ENCODE assay signal across 9 mouse cellular contexts in genomic region chr17:15077536-15077935, GRCm38 (mm10). TPM values are rescaled to one million over a fixed set of nuclear protein-coding genes. Genes with fewer than 3 reads are reported as not detected.
DNase-seq lines count a peak whose midpoint lies in the region; ATAC-seq and TF ChIP-seq lines count a peak whose summit lies in the region.
"Had no signal": no experiment of that assay in that cellular context is flagged by ENCODE, and none has a peak within 500 bp of the region (broad histone marks: within the 10 kb centered on the region; RNA-seq: fewer than 3 reads in every experiment).

No protein-coding gene starts in this region.

- H3K4me3 ChIP-seq in heart, postnatal 0 days (ENCODE audit: low read depth, low read length) = no peak overlapping the region
- no peak overlapping the region for H3K4me3 ChIP-seq in intestine, embryonic 15.5 days (replicated peaks)
- no peak overlapping the region for H3K4me3 ChIP-seq in liver, postnatal 0 days (ENCODE audit: low read depth, low read length)
- no peak overlapping the region for H3K4me3 ChIP-seq in limb, embryonic 10.5 days
- H3K4me3 ChIP-seq: heart, embryonic 10.5 days; limb, embryonic 15.5 days had no signal

- H3K4me1 ChIP-seq in heart, postnatal 0 days (ENCODE audit: control insufficient read depth, insufficient read depth) = no peaks in the 10 kb centered on the region
- peaks cover 15% of the 10 kb centered on the region for H3K4me1 ChIP-seq in intestine, embryonic 15.5 days (replicated peaks)
- peaks cover 13% of the 10 kb centered on the region; the same call in 1 of the 2 replicates for H3K4me1 ChIP-seq in liver, postnatal 0 days (ENCODE audit: insufficient read depth)
- H3K4me1 ChIP-seq in limb, embryonic 10.5 days = no peaks in the 10 kb centered on the region
- H3K4me1 ChIP-seq: limb, embryonic 15.5 days had no signal

- no peaks in the 10 kb centered on the region for H3K27me3 ChIP-seq in heart, postnatal 0 days (ENCODE audit: control insufficient read depth, insufficient read depth, low read length)
- H3K27me3 ChIP-seq in intestine, embryonic 15.5 days (replicated peaks) = no peaks in the 10 kb centered on the region
- no peaks in the 10 kb centered on the region for H3K27me3 ChIP-seq in liver, postnatal 0 days (ENCODE audit: insufficient read depth, low read length)
- H3K27me3 ChIP-seq in limb, embryonic 10.5 days (ENCODE audit: low read depth, poor library complexity, severe bottlenecking) = no peaks in the 10 kb centered on the region
- H3K27me3 ChIP-seq: limb, embryonic 15.5 days had no signal

- H3K9ac ChIP-seq in heart, postnatal 0 days (replicated peaks; ENCODE audit: low read depth, low read length) = no peak overlapping the region
- H3K9ac ChIP-seq in intestine, embryonic 15.5 days = no peak overlapping the region
- no peak overlapping the region for H3K9ac ChIP-seq in liver, postnatal 0 days (replicated peaks)
- H3K9ac ChIP-seq: limb, embryonic 15.5 days had no signal

- no peak for TF ChIP-seq CTCF in heart, postnatal 0 days (IDR thresholded peaks at IDR 0.05; ENCODE audit: low read depth)
- no peak for TF ChIP-seq CTCF in liver, postnatal 0 days (IDR thresholded peaks at IDR 0.05; ENCODE audit: low read depth)

- H3K9me3 ChIP-seq in heart, postnatal 0 days (replicated peaks; ENCODE audit: control insufficient read depth, low read length) = no peaks in the 10 kb centered on the region
- no peaks in the 10 kb centered on the region for H3K9me3 ChIP-seq in intestine, embryonic 15.5 days
- no peaks in the 10 kb centered on the region for H3K9me3 ChIP-seq in liver, postnatal 0 days (ENCODE audit: low read length)
- H3K9me3 ChIP-seq in limb, embryonic 10.5 days (replicated peaks) = no peaks in the 10 kb centered on the region
- H3K9me3 ChIP-seq: heart, embryonic 10.5 days; limb, embryonic 15.5 days had no signal

- 0 out of 2 replicates have a peak, but pooled peaks have one; percentile 33 for ATAC-seq in heart, postnatal 0 days (ENCODE audit: insufficient read depth, low read depth)
- peak; percentile 46 for ATAC-seq in intestine, embryonic 15.5 days
- ATAC-seq in liver, postnatal 0 days = peak; percentile 68
- no peak for ATAC-seq in inflammation-experienced regulatory T-cells, adult 6 months

- DNase-seq in heart, postnatal 0 days (ENCODE audit: low spot score) = no peak
- no peak for DNase-seq in heart, adult 11 months
- peak; percentile 77 for DNase-seq in MN1 (ENCODE audit: low spot score)
- no peak for DNase-seq in liver, postnatal 0 days
- no peak for DNase-seq in limb, embryonic 10.5 days (ENCODE audit: low spot score)

- 28% methylated on average over 2 of the region's 2 CpGs for WGBS in heart, postnatal 0 days
- WGBS in intestine, embryonic 15.5 days = 44% methylated on average over 2 of the region's 2 CpGs
- 19% methylated on average over 2 of the region's 2 CpGs for WGBS in liver, postnatal 0 days (ENCODE audit: insufficient replicate concordance)
- WGBS in limb, embryonic 10.5 days = 58% methylated on average over 2 of the region's 2 CpGs

- H3K4me2 ChIP-seq in heart, postnatal 0 days (ENCODE audit: low read depth, low read length) = no peak overlapping the region
- H3K4me2 ChIP-seq in intestine, embryonic 15.5 days (replicated peaks) = no peak overlapping the region
- no peak overlapping the region for H3K4me2 ChIP-seq in liver, postnatal 0 days (ENCODE audit: low read depth, low read length)
- H3K4me2 ChIP-seq: limb, embryonic 15.5 days had no signal

- no peak overlapping the region for H3K27ac ChIP-seq in heart, postnatal 0 days (ENCODE audit: low read depth)
- H3K27ac ChIP-seq in intestine, embryonic 15.5 days = no peak overlapping the region
- H3K27ac ChIP-seq in liver, postnatal 0 days (ENCODE audit: low read depth) = no peak overlapping the region
- H3K27ac ChIP-seq in limb, embryonic 10.5 days = no peak overlapping the region
- H3K27ac ChIP-seq: heart, embryonic 10.5 days; limb, embryonic 15.5 days had no signal

- TF ChIP-seq EP300 in heart, postnatal 0 days (IDR thresholded peaks at IDR 0.05; ENCODE audit: low read depth) = no peak
- TF ChIP-seq EP300 in liver, postnatal 0 days (IDR thresholded peaks at IDR 0.05; ENCODE audit: low read depth) = no peak

- H3K36me3 ChIP-seq in heart, postnatal 0 days (replicated peaks; ENCODE audit: control insufficient read depth, insufficient read depth, low read length) = no peaks in the 10 kb centered on the region
- no peaks in the 10 kb centered on the region for H3K36me3 ChIP-seq in intestine, embryonic 15.5 days
- H3K36me3 ChIP-seq in liver, postnatal 0 days (replicated peaks; ENCODE audit: insufficient read depth, low read length) = no peaks in the 10 kb centered on the region
- no peaks in the 10 kb centered on the region for H3K36me3 ChIP-seq in limb, embryonic 10.5 days
- H3K36me3 ChIP-seq: heart, embryonic 10.5 days; limb, embryonic 15.5 days had no signal

RNA-seq across cellular contexts. Expression of gene Gm3448, which starts 36.2 kb away (rescaled TPM):
- 0.04 and 1.8 TPM in 2 replicates for total RNA-seq in heart, postnatal 0 days (2014; rRNA removed; ENCODE audit: low replicate concordance)
- 2.9 and 3.0 TPM in 2 replicates for polyA plus RNA-seq in heart, postnatal 0 days (2015; fragmentation: Nextera tagmentation; extraction: Ambion mirVana)
- 4.3 TPM in 2 replicates for polyA plus RNA-seq in intestine, embryonic 15.5 days (2015; fragmentation: Nextera tagmentation; extraction: Ambion mirVana)
- 3.3 and 5.4 TPM in 2 replicates for polyA plus RNA-seq in liver, postnatal 0 days (2015; fragmentation: Nextera tagmentation; extraction: Ambion mirVana)
- 1 to 10 TPM in 2 of 3 experiments, under 1 TPM in 1; 0.72 to 3.6 (median 3.2) TPM for polyA plus RNA-seq in inflammation-experienced regulatory T-cells, adult 6 months (2017; shearing (Covaris generic))
- 3.7 and 3.9 TPM in 2 replicates for polyA plus RNA-seq in limb, embryonic 10.5 days (2016; fragmentation: Nextera tagmentation; extraction: Ambion mirVana)

RNA-seq across cellular contexts. Expression of gene Tcte3, which starts 36.2 kb away (rescaled TPM):
- not detected in 2 replicates for total RNA-seq in heart, postnatal 0 days (2014; rRNA removed; ENCODE audit: low replicate concordance)
- not detected in 2 replicates for polyA plus RNA-seq in heart, postnatal 0 days (2015; fragmentation: Nextera tagmentation; extraction: Ambion mirVana)
- 0.93 TPM in 1 of 2 replicates, not detected in the other for polyA plus RNA-seq in intestine, embryonic 15.5 days (2015; fragmentation: Nextera tagmentation; extraction: Ambion mirVana)
- polyA plus RNA-seq in liver, postnatal 0 days (2015; fragmentation: Nextera tagmentation; extraction: Ambion mirVana) = 3.7 and 5.2 TPM in 2 replicates
- 1 to 10 TPM; 1.2 to 5.4 (median 5.1) TPM for polyA plus RNA-seq in inflammation-experienced regulatory T-cells, adult 6 months (2017; shearing (Covaris generic))
- polyA plus RNA-seq in limb, embryonic 10.5 days (2016; fragmentation: Nextera tagmentation; extraction: Ambion mirVana) = 1.5 TPM in 1 of 2 replicates, not detected in the other

RNA-seq across cellular contexts. Expression of gene Ermard, which starts 36.5 kb away (rescaled TPM):
- total RNA-seq in heart, postnatal 0 days (2014; rRNA removed; ENCODE audit: low replicate concordance) = 15.3 and 35.6 TPM in 2 replicates
- 39.5 and 41.8 TPM in 2 replicates for polyA plus RNA-seq in heart, postnatal 0 days (2015; fragmentation: Nextera tagmentation; extraction: Ambion mirVana)
- polyA plus RNA-seq in intestine, embryonic 15.5 days (2015; fragmentation: Nextera tagmentation; extraction: Ambion mirVana) = 54.6 and 65.7 TPM in 2 replicates
- polyA plus RNA-seq in liver, postnatal 0 days (2015; fragmentation: Nextera tagmentation; extraction: Ambion mirVana) = 24.2 and 27.2 TPM in 2 replicates
- 100 to 1,000 TPM in 2 of 3 experiments, 10 to 100 TPM in 1; 86.6 to 207 (median 188) TPM for polyA plus RNA-seq in inflammation-experienced regulatory T-cells, adult 6 months (2017; shearing (Covaris generic))
- polyA plus RNA-seq in limb, embryonic 10.5 days (2016; fragmentation: Nextera tagmentation; extraction: Ambion mirVana) = 76.1 and 100.0 TPM in 2 replicates
